Mouse (Mus musculus): ENCODE data around the gene Renbp. TPM values are rescaled to one million over a fixed set of nuclear protein-coding genes. Genes with fewer than 3 reads are reported as not detected.

The Renbp gene
- total RNA-seq, 4 experiments from 2014 or later = 4.9 to 20.0 (median 14.7) TPM

Other genes starting within 250 kb of the Renbp start
- 10 to 100 TPM; 82.3 to 95.3 (median 86.5) TPM for gene Bcap31, start 214.7 kb downstream of the Renbp start, total RNA-seq (2022)
- gene Abcd1, start 214.3 kb downstream of the Renbp start, total RNA-seq (2022) = 10 to 100 TPM; 13.6 to 16.6 (median 15.1) TPM
- gene Plxnb3, start 173.8 kb downstream of the Renbp start, total RNA-seq (2022) = 10 to 100 TPM; 14.3 to 17.3 (median 15.5) TPM
- gene Srpk3, start 156.4 kb downstream of the Renbp start, total RNA-seq (2022) = 10 to 100 TPM in 1 of 4 experiments, 1 to 10 TPM in 3; 7.5 to 10.4 (median 8.1) TPM
- gene Idh3g, start 144.0 kb downstream of the Renbp start, total RNA-seq (2022) = 100 to 1,000 TPM; 200 to 214 (median 203) TPM
- 100 to 1,000 TPM in 2 of 4 experiments, 10 to 100 TPM in 2; 87.5 to 127 (median 98.2) TPM for gene Ssr4, start 143.8 kb downstream of the Renbp start, total RNA-seq (2022)
- 100 to 1,000 TPM in 1 of 4 experiments, 10 to 100 TPM in 3; 90.5 to 100 (median 95.6) TPM for gene Pdzd4, start 105.9 kb downstream of the Renbp start, total RNA-seq (2022)
- not detected for gene Avpr2, start 38.7 kb downstream of the Renbp start, total RNA-seq (2022)
- gene L1cam, start 34.7 kb downstream of the Renbp start, total RNA-seq (2022) = 100 to 1,000 TPM; 117 to 151 (median 128) TPM
- gene Arhgap4, start 9.0 kb downstream of the Renbp start, total RNA-seq (2022) = 1 to 10 TPM; 4.9 to 8.0 (median 6.0) TPM
- gene Naa10, start 8.9 kb downstream of the Renbp start, total RNA-seq (2022) = 10 to 100 TPM; 64.7 to 73.9 (median 67.1) TPM
- gene Hcfc1, start 35.5 kb upstream of the Renbp start, total RNA-seq (2022) = 10 to 100 TPM; 72.7 to 77.3 (median 73.3) TPM
- gene Irak1, start 93.1 kb upstream of the Renbp start, total RNA-seq (2022) = 10 to 100 TPM; 49.9 to 75.1 (median 63.7) TPM
- under 1 TPM in 2 of 4 experiments, not detected in 2; 0.45 to 0.83 TPM for gene Opn1mw, start 196.6 kb upstream of the Renbp start, total RNA-seq (2022)
- gene Mecp2, start 204.5 kb upstream of the Renbp start, total RNA-seq (2022) = 10 to 100 TPM; 85.8 to 96.1 (median 91.7) TPM
- not detected for gene Tex28, start 237.0 kb upstream of the Renbp start, total RNA-seq (2022)
- gene Tktl1, start 246.4 kb upstream of the Renbp start, total RNA-seq (2022) = under 1 TPM in 2 of 4 experiments, not detected in 2; 0.20 to 0.24 TPM

Data from layer of hippocampus, adult 8-10 months (tissue).